In the genomic region with DNA sequence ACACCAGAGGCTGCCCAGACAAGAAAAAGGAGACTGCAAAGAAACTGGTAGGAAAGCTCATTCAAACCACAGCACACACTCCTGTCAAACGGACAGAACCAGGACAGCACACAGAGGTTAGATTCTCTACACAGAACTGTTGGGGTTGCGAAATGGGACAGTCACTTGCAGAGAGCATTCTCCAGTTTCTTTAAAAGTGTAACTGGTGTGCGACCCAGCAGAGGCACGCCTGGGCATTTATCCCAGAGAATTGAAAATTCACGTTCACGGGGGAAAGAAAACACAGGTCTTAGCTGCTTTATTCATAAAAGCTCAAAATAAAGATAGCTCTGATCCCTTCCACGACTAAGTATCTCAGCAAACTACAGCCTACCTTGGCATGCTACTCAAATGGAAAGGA, we compare ENCODE assay signal across 30 mouse cellular contexts. TPM values are rescaled to one million over a fixed set of nuclear protein-coding genes. Genes with fewer than 3 reads are reported as not detected.
DNase-seq lines count a peak whose midpoint lies in the region; ATAC-seq and TF ChIP-seq lines count a peak whose summit lies in the region.
"Had no signal": no experiment of that assay in that cellular context is flagged by ENCODE, and none has a peak within 500 bp of the region (broad histone marks: within the 10 kb centered on the region; RNA-seq: fewer than 3 reads in every experiment).

No protein-coding gene starts in this region.

- H3K4me2 ChIP-seq in embryonic facial prominence, embryonic 15.5 days (replicated peaks) = no peak overlapping the region
- H3K4me2 ChIP-seq in limb, embryonic 14.5 days (replicated peaks; ENCODE audit: low read depth, low read length, severe bottlenecking) = no peak overlapping the region
- H3K4me2 ChIP-seq in liver, embryonic 12.5 days = no peak overlapping the region
- H3K4me2 ChIP-seq: heart, embryonic 15.5 days; hindbrain, embryonic 12.5 days; intestine, embryonic 15.5 days; liver, embryonic 15.5 days; lung, embryonic 14.5 days; neural tube, embryonic 15.5 days; stomach, embryonic 15.5 days had no signal

- no peaks in the 10 kb centered on the region for H3K36me3 ChIP-seq in embryonic facial prominence, embryonic 10.5 days (replicated peaks)
- no peaks in the 10 kb centered on the region for H3K36me3 ChIP-seq in embryonic facial prominence, embryonic 15.5 days
- no peaks in the 10 kb centered on the region for H3K36me3 ChIP-seq in limb, embryonic 14.5 days (ENCODE audit: control insufficient read depth, insufficient read depth, low read length)
- no peaks in the 10 kb centered on the region for H3K36me3 ChIP-seq in liver, embryonic 12.5 days
- H3K36me3 ChIP-seq: heart, embryonic 10.5 days; heart, embryonic 15.5 days; hindbrain, embryonic 12.5 days; intestine, embryonic 15.5 days; liver, embryonic 15.5 days; neural tube, embryonic 15.5 days; stomach, embryonic 15.5 days had no signal

- H3K27ac ChIP-seq in gastrocnemius, adult 2 months = peak overlapping the region; percentile 81; the same call in 1 of the 2 replicates
- H3K27ac ChIP-seq in embryonic facial prominence, embryonic 10.5 days (replicated peaks) = peak overlapping the region; percentile 90
- H3K27ac ChIP-seq in embryonic facial prominence, embryonic 15.5 days (replicated peaks) = peak overlapping the region; percentile 94
- 0 out of 2 replicates have a peak overlapping the region, but pooled peaks have one; percentile 20 for H3K27ac ChIP-seq in limb, embryonic 14.5 days (replicated peaks; ENCODE audit: low read depth, low read length)
- no peak overlapping the region for H3K27ac ChIP-seq in liver, embryonic 12.5 days
- H3K27ac ChIP-seq: heart, embryonic 10.5 days; heart, embryonic 15.5 days; hindbrain, embryonic 12.5 days; hindbrain, postnatal 0 days; intestine, embryonic 15.5 days; liver, embryonic 15.5 days; neural tube, embryonic 15.5 days; stomach, embryonic 15.5 days had no signal

- no peaks in the 10 kb centered on the region for H3K27me3 ChIP-seq in embryonic facial prominence, embryonic 10.5 days (replicated peaks; ENCODE audit: low read depth, poor library complexity, severe bottlenecking)
- no peaks in the 10 kb centered on the region for H3K27me3 ChIP-seq in embryonic facial prominence, embryonic 15.5 days
- no peaks in the 10 kb centered on the region for H3K27me3 ChIP-seq in limb, embryonic 14.5 days (ENCODE audit: control insufficient read depth, insufficient read depth, low read length)
- H3K27me3 ChIP-seq in liver, embryonic 12.5 days (replicated peaks) = no peaks in the 10 kb centered on the region; the same call in 1 of the 2 replicates
- H3K27me3 ChIP-seq: heart, embryonic 15.5 days; hindbrain, embryonic 12.5 days; intestine, embryonic 15.5 days; liver, embryonic 15.5 days; neural tube, embryonic 15.5 days; stomach, embryonic 15.5 days had no signal

- peaks cover 39% of the 10 kb centered on the region for H3K4me1 ChIP-seq in embryonic facial prominence, embryonic 10.5 days
- peaks cover 50% of the 10 kb centered on the region for H3K4me1 ChIP-seq in embryonic facial prominence, embryonic 15.5 days
- peaks cover 21% of the 10 kb centered on the region for H3K4me1 ChIP-seq in limb, embryonic 14.5 days (ENCODE audit: control insufficient read depth, insufficient read depth, low read length)
- no peaks in the 10 kb centered on the region for H3K4me1 ChIP-seq in liver, embryonic 12.5 days
- H3K4me1 ChIP-seq: heart, embryonic 10.5 days; heart, embryonic 15.5 days; intestine, embryonic 15.5 days; liver, embryonic 15.5 days; megakaryocyte, embryonic 14.5 days; neural tube, embryonic 15.5 days had no signal

- intact Hi-C loops in gastrocnemius, adult 2 months (cut with DNase I) = no loop called here

- ATAC-seq in embryonic facial prominence, embryonic 15.5 days (ENCODE audit: insufficient number of reproducible peaks, low FRiP score, low TSS enrichment, low read depth) = no peak
- no peak for ATAC-seq in limb, embryonic 14.5 days (ENCODE audit: low FRiP score, low read depth)
- no peak for ATAC-seq in CD4-positive, CD25-positive, alpha-beta regulatory T cell, adult 4 months
- ATAC-seq in liver, embryonic 12.5 days = no peak
- ATAC-seq: forebrain, embryonic 16.5 days; hindbrain, postnatal 0 days; intestine, embryonic 15.5 days had no signal

- TF ChIP-seq CTCF in gastrocnemius, adult 2 months (IDR thresholded peaks at IDR 0.05) = no peak

- H3K9me3 ChIP-seq in embryonic facial prominence, embryonic 10.5 days = no peaks in the 10 kb centered on the region
- H3K9me3 ChIP-seq in embryonic facial prominence, embryonic 15.5 days (replicated peaks) = no peaks in the 10 kb centered on the region
- no peaks in the 10 kb centered on the region for H3K9me3 ChIP-seq in limb, embryonic 14.5 days (ENCODE audit: control insufficient read depth, low read length)
- no peaks in the 10 kb centered on the region for H3K9me3 ChIP-seq in liver, embryonic 12.5 days (replicated peaks)
- H3K9me3 ChIP-seq: heart, embryonic 10.5 days; heart, embryonic 15.5 days; hindbrain, embryonic 12.5 days; intestine, embryonic 15.5 days; liver, embryonic 15.5 days; neural tube, embryonic 15.5 days; stomach, embryonic 15.5 days had no signal

- no peak overlapping the region for H3K9ac ChIP-seq in embryonic facial prominence, embryonic 15.5 days
- no peak overlapping the region for H3K9ac ChIP-seq in limb, embryonic 14.5 days (ENCODE audit: low read depth, low read length, severe bottlenecking)
- H3K9ac ChIP-seq in liver, embryonic 12.5 days = no peak overlapping the region
- H3K9ac ChIP-seq: heart, embryonic 15.5 days; hindbrain, embryonic 12.5 days; intestine, embryonic 15.5 days; liver, embryonic 15.5 days; lung, embryonic 14.5 days; neural tube, embryonic 15.5 days; stomach, embryonic 15.5 days had no signal

- 81% methylated on average over 7 of the region's 7 CpGs for WGBS in embryonic facial prominence, embryonic 10.5 days
- 58% methylated on average over 7 of the region's 7 CpGs for WGBS in embryonic facial prominence, embryonic 15.5 days
- WGBS in limb, embryonic 14.5 days = 66% methylated on average over 7 of the region's 7 CpGs
- 62% methylated on average over 7 of the region's 7 CpGs for WGBS in liver, embryonic 12.5 days (ENCODE audit: insufficient replicate concordance)

- H3K4me3 ChIP-seq in gastrocnemius, adult 2 months = no peak overlapping the region
- no peak overlapping the region for H3K4me3 ChIP-seq in embryonic facial prominence, embryonic 10.5 days
- no peak overlapping the region for H3K4me3 ChIP-seq in embryonic facial prominence, embryonic 15.5 days (replicated peaks)
- no peak overlapping the region for H3K4me3 ChIP-seq in limb, embryonic 14.5 days (replicated peaks; ENCODE audit: low read length)
- H3K4me3 ChIP-seq in liver, embryonic 12.5 days = no peak overlapping the region
- H3K4me3 ChIP-seq: heart, embryonic 10.5 days; heart, embryonic 15.5 days; hindbrain, embryonic 12.5 days; intestine, embryonic 15.5 days; liver, embryonic 15.5 days; megakaryocyte, embryonic 14.5 days; neural tube, embryonic 15.5 days; stomach, embryonic 15.5 days had no signal

- DNase-seq in gastrocnemius, adult 2 months = peak; percentile 20
- no peak for DNase-seq in gastrocnemius, postnatal 4 days (ENCODE audit: low spot score in 2 of 2)
- DNase-seq in embryonic facial prominence, embryonic 10.5 days (ENCODE audit: low spot score) = no peak
- no peak for DNase-seq in limb, embryonic 14.5 days (ENCODE audit: low spot score)
- DNase-seq in embryo, embryonic 10.5 days (ENCODE audit: low spot score) = no peak
- DNase-seq: adrenal gland, adult 2 months; adrenal gland, postnatal 36 days; cerebellum, adult 2 months; cerebellum, postnatal 14 days; gastrocnemius, postnatal 10 days; kidney, adult 8-10 months; kidney, postnatal 10 days; layer of hippocampus, postnatal 36 days; lung, embryonic 14.5 days; midbrain, embryonic 14.5 days; right cerebral cortex, postnatal 25 days had no signal

- TF ChIP-seq POLR2A in limb, embryonic 14.5 days (IDR thresholded peaks at IDR 0.05; ENCODE audit: borderline replicate concordance, extremely low read depth, insufficient read depth, insufficient read length) = no peak

RNA-seq across cellular contexts. Expression of gene Tspan11, which starts 18.3 kb away (rescaled TPM):
- total RNA-seq in gastrocnemius, adult 2 months (2021) = 1 to 10 TPM in 1 of 2 experiments, under 1 TPM in 1; 0.74 to 1.0 TPM
- 10 to 100 TPM; 13.4 to 14.0 TPM for total RNA-seq in gastrocnemius, postnatal 4 days (2021)
- polyA plus RNA-seq in embryonic facial prominence, embryonic 10.5 days (2016; fragmentation: Nextera tagmentation; extraction: Ambion mirVana) = 3.9 and 6.9 TPM in 2 replicates
- 29.6 and 37.8 TPM in 2 replicates for polyA plus RNA-seq in embryonic facial prominence, embryonic 15.5 days (2015; fragmentation: Nextera tagmentation; extraction: Ambion mirVana)
- 18.5 and 20.1 TPM in 2 replicates for polyA plus RNA-seq in limb, embryonic 14.5 days (2012; rRNA removed)
- 19.8 and 25.2 TPM in 2 replicates for polyA plus RNA-seq in limb, embryonic 14.5 days (2014; fragmentation: Nextera tagmentation; extraction: Ambion mirVana)
- polyA plus RNA-seq in CD4-positive, CD25-positive, alpha-beta regulatory T cell, adult 4 months (2017; shearing (Covaris generic)) = not detected
- 0.43 and 1.5 TPM in 2 replicates for polyA plus RNA-seq in liver, embryonic 12.5 days (2016; fragmentation: Nextera tagmentation; extraction: Ambion mirVana)
- total RNA-seq: granulocyte monocyte progenitor cell, adult 5-6 weeks had no signal
